Mouse (Mus musculus) limb, embryonic 14.5 days (tissue): ENCODE measurements around the gene Ube2d3. TPM values are rescaled to one million over a fixed set of nuclear protein-coding genes. Genes with fewer than 3 reads are reported as not detected.

Source experiments
- ATAC-seq: fragments of 200-750 bp; cut with Nextera tagmentation; 2 replicates; pipeline ENCODE4 v1.8.0; 2017; ENCODE audit warnings: low read depth, moderate number of reproducible peaks, moderate TSS enrichment; ENCODE audit not compliant: low FRiP score
- DNase-seq: peaks from one replicate; pipeline ENCODE4 v3.0.0-alpha.2; 2015; ENCODE audit warnings: low spot score
- H3K27ac ChIP-seq: fragments of 300-500 bp; sonication (generic); replicated peaks from 2 replicates; pipeline ENCODE4 v1.5.1; 2014; ENCODE audit warnings: low read depth, mild to moderate bottlenecking, low read length, moderate library complexity, mixed read lengths
- H3K27me3 ChIP-seq: fragments of 300-500 bp; sonication (generic); 2 replicates; pipeline ENCODE4 v1.6.1; 2014; ENCODE audit warnings: low read length, mixed read lengths; ENCODE audit not compliant: control insufficient read depth, insufficient read depth
- H3K36me3 ChIP-seq: fragments of 300-500 bp; sonication (generic); 2 replicates; pipeline ENCODE4 v1.6.1; 2014; ENCODE audit warnings: mild to moderate bottlenecking, low read length, moderate library complexity, mixed read lengths; ENCODE audit not compliant: control insufficient read depth, insufficient read depth
- H3K4me1 ChIP-seq: fragments of 300-500 bp; sonication (generic); 2 replicates; pipeline ENCODE4 v1.6.1; 2014; ENCODE audit warnings: antibody characterized with exemption, low read length, mixed read lengths; ENCODE audit not compliant: control insufficient read depth, insufficient read depth
- H3K4me2 ChIP-seq: fragments of 300-500 bp; sonication (generic); replicated peaks from 2 replicates; pipeline ENCODE4 v1.6.1; 2014; ENCODE audit warnings: low read depth, mild to moderate bottlenecking, low read length, moderate library complexity; ENCODE audit not compliant: severe bottlenecking
- H3K4me3 ChIP-seq: fragments of 300-500 bp; sonication (generic); replicated peaks from 2 replicates; pipeline ENCODE4 v1.5.1; 2014; ENCODE audit warnings: low read length
- H3K9ac ChIP-seq: fragments of 300-500 bp; sonication (generic); 2 replicates; pipeline ENCODE4 v1.6.1; 2014; ENCODE audit warnings: mild to moderate bottlenecking, low read depth, low read length, moderate library complexity; ENCODE audit not compliant: severe bottlenecking
- H3K9me3 ChIP-seq: fragments of 300-500 bp; sonication (generic); 2 replicates; pipeline ENCODE4 v1.6.1; 2016; ENCODE audit warnings: low read length; ENCODE audit not compliant: control insufficient read depth
- POLR2A ChIP-seq: fragments of 200-500 bp; IDR thresholded peaks from 2 replicates; pipeline ENCODE4 v1.8.0; 2012; ENCODE audit warnings: inconsistent platforms, mild to moderate bottlenecking, moderate library complexity, borderline replicate concordance; ENCODE audit not compliant: insufficient read depth, insufficient read length; ENCODE audit errors: extremely low read depth
- WGBS: fragments of 180-500 bp; shearing (Covaris S2); extraction: QIAGEN DNeasy Blood & Tissue Kit; methylation state at CpG from one replicate; pipeline ENCODE4 v1.1.7; 2014; 5-methylcytosine and 5-hydroxymethylcytosine counted together
- polyA plus RNA-seq, 2 experiments: library from polyadenylated mRNA; depleted of rRNA in 1 of 2; stranded (reverse) in 1 of 2; unstranded in 1 of 2; fragments of >200 nt; fragmentation: Nextera tagmentation in 1 of 2; extraction: Ambion mirVana in 1 of 2; gene quantifications; 2 replicates each; pipeline versions ENCODE4 v1.2.1 to v1.2.3; 2012 to 2014

The Ube2d3 gene
- polyA plus RNA-seq, 2 experiments: 376 to 518 TPM

- TF ChIP-seq POLR2A: no peak
- Histone ChIP-seq H3K9ac (no peak overlapping the region), H3K27ac (no peak overlapping the region), H3K4me1 (peaks cover 8% of the 10 kb centered on the region), H3K4me2 (no peak overlapping the region), H3K36me3 (peaks cover 22% of the 10 kb centered on the region), H3K4me3 (no peak overlapping the region), H3K9me3 (no peaks in the 10 kb centered on the region), H3K27me3 (no peaks in the 10 kb centered on the region)
- ATAC-seq (no peak), DNase-seq (no peak)
- 93% methylated on average over 12 of the region's 12 CpGs for WGBS
These were observed 26.9 kb upstream of the Ube2d3 start for GRCm38 (mm10) chr3:135411056-135411455.

GRCm38 (mm10) chr3:135411824-135412223, 26.1 kb upstream of the Ube2d3 start:
- ATAC-seq: no peak
- no peak for DNase-seq
- Histone ChIP-seq H3K9me3 (no peaks in the 10 kb centered on the region), H3K4me2 (no peak overlapping the region), H3K4me1 (peaks cover 8% of the 10 kb centered on the region), H3K36me3 (peaks cover 23% of the 10 kb centered on the region), H3K27me3 (no peaks in the 10 kb centered on the region), H3K4me3 (no peak overlapping the region), H3K27ac (no peak overlapping the region), H3K9ac (no peak overlapping the region)
- TF ChIP-seq POLR2A: no peak
- WGBS: 85% methylated on average over 9 of the region's 9 CpGs

DNA sequence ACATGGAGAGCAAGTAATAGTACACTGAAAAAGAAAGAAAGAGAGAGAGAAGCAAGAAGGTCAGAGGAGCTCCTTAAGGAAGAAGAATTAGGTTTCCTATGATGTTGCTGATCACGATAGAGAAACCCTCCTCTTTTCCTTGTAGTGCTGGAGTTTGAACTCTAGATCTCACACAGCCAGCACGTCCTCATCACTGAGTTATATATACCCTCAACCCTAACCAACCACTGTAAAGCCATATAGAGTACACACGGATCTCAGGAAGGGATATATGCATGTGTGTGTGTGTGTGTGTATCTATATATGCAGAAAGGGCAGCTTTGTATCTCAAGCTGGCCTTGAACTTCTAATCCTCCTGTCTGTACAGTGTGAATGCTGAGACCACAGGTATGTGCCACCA, 20.7 kb upstream of the Ube2d3 start:
- Histone ChIP-seq H3K4me3 (no peak overlapping the region), H3K36me3 (peaks cover 6% of the 10 kb centered on the region), H3K4me2 (no peak overlapping the region), H3K9ac (no peak overlapping the region), H3K27ac (no peak overlapping the region), H3K9me3 (no peaks in the 10 kb centered on the region), H3K4me1 (peaks cover 8% of the 10 kb centered on the region), H3K27me3 (no peaks in the 10 kb centered on the region)
- ATAC-seq (no peak), DNase-seq (no peak)
- 83% methylated on average over 3 of the region's 3 CpGs for WGBS
- no peak for TF ChIP-seq POLR2A

- peaks cover 6% of the 10 kb centered on the region for H3K36me3 ChIP-seq
- no peak overlapping the region for H3K9ac ChIP-seq
- ATAC-seq (no peak), DNase-seq (no peak)
- H3K9me3 ChIP-seq: no peaks in the 10 kb centered on the region
- H3K4me2 ChIP-seq: no peak overlapping the region
- 89% methylated on average over 3 of the region's 3 CpGs for WGBS
- H3K4me3 ChIP-seq: no peak overlapping the region
- H3K27ac ChIP-seq: no peak overlapping the region
- H3K4me1 ChIP-seq: peaks cover 8% of the 10 kb centered on the region
- no peak for TF ChIP-seq POLR2A
- H3K27me3 ChIP-seq: no peaks in the 10 kb centered on the region
These were observed 20.1 kb upstream of the Ube2d3 start for GRCm38 (mm10) chr3:135417799-135418198.

DNA sequence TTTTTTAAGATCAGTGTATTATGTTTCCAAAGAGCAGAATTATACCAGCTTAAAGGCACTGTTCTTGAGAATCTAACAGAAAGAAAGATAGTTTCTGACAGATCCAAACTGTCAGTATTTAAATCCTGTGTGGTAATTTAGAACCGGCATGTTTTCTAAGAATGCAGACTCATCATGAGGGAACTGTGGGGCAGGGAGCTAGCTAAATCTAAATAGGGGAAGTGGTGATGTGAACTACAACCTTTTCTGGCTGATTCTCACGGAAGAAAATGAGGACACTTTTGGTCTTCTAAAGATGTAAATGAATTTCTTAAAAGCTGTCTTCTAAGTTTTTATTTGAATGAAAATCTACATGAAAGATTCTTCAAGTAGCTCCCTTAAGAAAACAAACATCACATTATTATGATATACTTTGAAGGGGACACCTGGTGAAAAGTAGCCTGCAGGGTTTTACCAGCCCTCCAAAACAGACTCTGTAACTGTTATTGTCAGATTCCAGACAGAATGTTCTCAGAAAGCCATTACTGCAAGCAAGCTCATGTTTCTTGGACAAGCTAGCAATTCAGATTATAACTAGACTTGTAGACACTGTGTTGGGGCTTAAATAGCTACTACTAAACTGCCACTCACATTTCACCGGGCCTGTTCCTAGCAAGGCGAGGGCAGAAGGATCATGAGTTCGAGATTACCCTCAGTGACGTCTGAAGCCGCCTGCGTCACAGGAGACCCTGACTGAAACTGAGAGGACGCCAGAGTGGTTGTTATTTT, 17.2 kb upstream of the Ube2d3 start:
- WGBS: 78% methylated on average over 9 of the region's 9 CpGs
- no peak overlapping the region for H3K9ac ChIP-seq
- no peak overlapping the region for H3K4me2 ChIP-seq
- ATAC-seq (no peak), DNase-seq (no peak)
- no peak overlapping the region for H3K27ac ChIP-seq
- no peaks in the 10 kb centered on the region for H3K9me3 ChIP-seq
- no peak for TF ChIP-seq POLR2A
- no peak overlapping the region for H3K4me3 ChIP-seq
- H3K27me3 ChIP-seq: no peaks in the 10 kb centered on the region
- H3K36me3 ChIP-seq: peaks cover 6% of the 10 kb centered on the region
- H3K4me1 ChIP-seq: peaks cover 6% of the 10 kb centered on the region; the same call in 1 of the 2 replicates
